Mouse (Mus musculus) G1E (cell line): Measurements from ENCODE around the gene Shroom2.

Experiments used
- CTCF ChIP-seq: IDR thresholded peaks from 2 replicates; pipeline ENCODE4 v1.5.1; 2012; ENCODE audit warnings: low read depth, low read length, inconsistent platforms, mixed read lengths
- GATA1 ChIP-seq: IDR thresholded peaks from 2 replicates; pipeline ENCODE4 v1.6.1; 2012; ENCODE audit warnings: borderline replicate concordance, low read length, inconsistent platforms, mixed read lengths
- GATA2 ChIP-seq: IDR thresholded peaks from 2 replicates; pipeline ENCODE4 v1.6.1; 2012; ENCODE audit warnings: low read depth, low read length, inconsistent platforms, borderline replicate concordance
- POLR2AphosphoS5 ChIP-seq: IDR thresholded peaks from 2 replicates; pipeline ENCODE4 v1.6.1; 2012; ENCODE audit warnings: low read depth, low read length, inconsistent platforms; ENCODE audit not compliant: insufficient replicate concordance

GRCm38 (mm10) chrX:152620917-152621316, 148.3 kb downstream of the Shroom2 start:
- TF ChIP-seq CTCF: no peak
- no peak for TF ChIP-seq POLR2AphosphoS5
- no peak for TF ChIP-seq GATA2
- no peak for TF ChIP-seq GATA1
